Mouse (Mus musculus) frontal cortex, postnatal 36 days (tissue): Measurements from ENCODE around the gene Stard10.

ENCODE experiments used
- DNase-seq, 2 experiments: peaks; one replicate each; pipeline ENCODE4 v3.0.0; 2022; ENCODE audit warnings: low spot score in 2 of 2

Stard10 gene

GRCm38 (mm10) chr7:101369666-101370065, 52.8 kb downstream of the Stard10 start:
- no peak for DNase-seq

GRCm38 (mm10) chr7:101373082-101373481, 56.2 kb downstream of the Stard10 start:
- DNase-seq = no peak

GRCm38 (mm10) chr7:101374155-101374554, 57.3 kb downstream of the Stard10 start:
- DNase-seq = peak in 1 of 2 experiments; percentile 51

- DNase-seq = no peak
Measured at GRCm38 (mm10) chr7:101376701-101377340, 59.9 kb downstream of the Stard10 start.

- peak in 1 of 2 experiments; percentile 28 for DNase-seq
Measured at GRCm38 (mm10) chr7:101377741-101378262, 60.9 kb downstream of the Stard10 start.

GRCm38 (mm10) chr7:101378285-101378684, 61.4 kb downstream of the Stard10 start:
- no peak for DNase-seq

- DNase-seq = no peak
Measured at GRCm38 (mm10) chr7:101378796-101379465, 62.0 kb downstream of the Stard10 start.

- DNase-seq = no peak
Measured at GRCm38 (mm10) chr7:101379732-101380131, 62.8 kb downstream of the Stard10 start.

- DNase-seq = no peak
Measured at GRCm38 (mm10) chr7:101381512-101381911, 64.6 kb downstream of the Stard10 start.

GRCm38 (mm10) chr7:101382378-101382777, 65.5 kb downstream of the Stard10 start:
- peak in 1 of 2 experiments; percentile 19 for DNase-seq

GRCm38 (mm10) chr7:101383756-101384155, 66.9 kb downstream of the Stard10 start:
- DNase-seq = no peak

- no peak for DNase-seq
Measured at GRCm38 (mm10) chr7:101384931-101385330, 68.0 kb downstream of the Stard10 start.

- DNase-seq = no peak
Measured at GRCm38 (mm10) chr7:101385331-101385733, 68.4 kb downstream of the Stard10 start.

GRCm38 (mm10) chr7:101385866-101386452, 69.1 kb downstream of the Stard10 start:
- no peak for DNase-seq

- DNase-seq = no peak
Measured at GRCm38 (mm10) chr7:101389256-101389655, 72.4 kb downstream of the Stard10 start.

GRCm38 (mm10) chr7:101391909-101392479, 75.1 kb downstream of the Stard10 start:
- DNase-seq = no peak

GRCm38 (mm10) chr7:101393015-101393414, 76.1 kb downstream of the Stard10 start:
- no peak for DNase-seq

- DNase-seq = no peak
Measured at GRCm38 (mm10) chr7:101393694-101394504, 77.0 kb downstream of the Stard10 start.

- DNase-seq = no peak
Measured at GRCm38 (mm10) chr7:101394569-101394968, 77.7 kb downstream of the Stard10 start.

- DNase-seq = no peak
Measured at GRCm38 (mm10) chr7:101395471-101395870, 78.6 kb downstream of the Stard10 start.
